Mouse (Mus musculus) lung, postnatal 4 days (tissue): ENCODE results near the gene Ccp110.

Source experiments
- DNase-seq, 2 experiments: peaks; one replicate each; pipeline ENCODE4 v3.0.0; 2021

The Ccp110 gene

DNA sequence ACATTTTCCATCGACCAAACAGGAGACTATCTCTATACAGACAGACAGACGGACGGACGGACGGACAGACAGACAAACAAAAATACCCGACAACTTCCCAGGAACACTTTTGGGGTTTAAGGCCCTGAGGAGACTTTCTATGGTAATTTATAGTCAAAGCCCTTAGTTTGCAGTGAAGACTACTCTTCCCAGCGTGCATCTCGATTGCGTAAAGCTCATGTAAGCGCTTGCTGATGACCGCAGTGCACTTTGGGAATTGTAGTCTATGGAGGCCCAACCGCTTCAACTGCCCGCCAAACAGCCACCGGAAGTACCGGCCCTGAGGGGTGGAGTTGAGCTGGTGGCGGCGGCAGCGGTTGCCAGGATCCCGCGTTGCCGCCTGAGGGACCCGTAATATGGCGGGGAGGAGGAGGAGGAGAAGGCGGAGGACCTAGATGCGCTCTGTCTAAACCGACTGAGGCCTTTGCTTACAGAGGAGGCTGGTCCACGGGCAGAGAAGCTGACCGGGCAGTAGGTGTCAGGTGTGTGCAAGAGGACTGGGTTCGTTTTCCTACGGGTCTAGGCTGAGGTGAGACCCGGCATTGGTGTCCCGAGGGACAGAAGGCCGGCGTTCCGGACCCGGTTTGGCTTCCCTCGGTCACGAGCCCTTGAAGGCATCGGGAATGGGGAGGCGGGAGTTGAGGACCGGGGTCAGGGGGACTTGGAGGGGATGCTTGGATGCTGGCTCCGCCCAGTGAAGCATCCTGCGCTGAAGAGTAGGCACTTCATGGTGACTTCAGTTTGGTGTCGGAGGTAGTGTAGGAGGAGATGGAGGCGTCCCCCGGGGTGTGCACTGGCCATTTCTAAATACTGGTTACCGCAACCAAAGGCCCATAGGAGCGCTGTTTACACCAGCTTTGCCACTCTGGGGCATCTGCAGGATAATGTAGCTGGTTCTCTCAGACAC, at the start of gene Ccp110:
Gene Ccp110, plus strand, starts transcription at position 325 of the 946 bp plus-strand sequence.
- DNase-seq: peak; percentile 94 to 96

DNA sequence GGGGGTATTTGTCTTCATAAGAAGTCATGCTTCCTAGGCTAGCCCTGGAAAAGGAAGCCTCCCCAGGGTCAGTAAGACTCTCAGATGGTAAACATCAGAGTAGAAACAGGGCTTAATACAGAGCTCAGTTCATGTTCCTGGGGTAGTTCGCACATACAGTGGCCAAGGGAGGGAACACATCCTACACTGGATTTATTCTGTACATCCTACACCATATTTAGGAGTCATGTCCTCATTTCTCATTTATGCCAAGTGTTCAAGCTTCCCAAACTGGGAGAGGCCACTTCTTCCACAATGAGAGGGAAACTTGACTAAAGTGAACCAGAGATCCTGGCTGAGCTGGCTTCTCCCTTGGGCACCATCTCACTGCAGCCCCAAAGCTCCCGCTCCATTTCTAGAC, 44.6 kb upstream of the Ccp110 start:
- DNase-seq: no peak

DNA sequence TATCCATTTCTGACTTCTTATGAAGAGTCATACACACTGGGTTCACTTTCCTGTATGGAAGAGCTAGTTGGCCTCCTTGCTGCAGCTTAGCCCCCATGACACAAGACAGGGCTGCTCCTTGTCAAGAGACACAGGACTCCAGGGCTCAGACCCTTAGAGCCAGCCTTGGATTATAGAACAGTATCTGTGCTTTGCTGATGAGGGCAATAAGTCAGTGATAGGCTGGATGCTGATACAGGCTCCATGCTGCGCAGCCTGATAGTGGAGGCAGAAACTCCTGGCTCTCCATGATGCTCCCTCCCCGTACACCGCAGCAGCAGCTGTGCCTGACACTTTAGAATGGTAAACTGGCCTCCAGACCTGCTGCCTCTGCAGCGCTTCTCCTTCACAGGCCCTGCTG, 42.2 kb upstream of the Ccp110 start:
- DNase-seq: no peak

DNA sequence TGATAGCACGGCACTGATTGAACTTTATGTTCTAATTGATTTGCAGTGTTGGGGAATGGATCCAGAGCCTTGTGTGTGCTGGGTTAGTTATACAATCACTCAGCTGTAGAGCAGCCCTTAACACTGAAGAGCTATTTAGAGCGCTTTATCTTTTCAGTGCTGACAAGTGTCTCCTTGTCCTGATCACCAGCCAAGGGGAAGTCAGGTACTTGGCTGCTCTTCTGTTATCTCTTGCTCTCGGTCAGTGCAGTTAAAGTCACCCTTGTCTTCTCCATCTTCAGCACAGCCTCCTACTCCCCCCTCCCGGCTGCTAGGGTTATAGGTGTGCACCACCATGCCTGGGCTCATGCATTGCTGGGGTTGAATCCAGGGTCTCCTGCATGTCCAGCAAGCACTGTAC, 35.5 kb upstream of the Ccp110 start:
- DNase-seq: no peak

DNA sequence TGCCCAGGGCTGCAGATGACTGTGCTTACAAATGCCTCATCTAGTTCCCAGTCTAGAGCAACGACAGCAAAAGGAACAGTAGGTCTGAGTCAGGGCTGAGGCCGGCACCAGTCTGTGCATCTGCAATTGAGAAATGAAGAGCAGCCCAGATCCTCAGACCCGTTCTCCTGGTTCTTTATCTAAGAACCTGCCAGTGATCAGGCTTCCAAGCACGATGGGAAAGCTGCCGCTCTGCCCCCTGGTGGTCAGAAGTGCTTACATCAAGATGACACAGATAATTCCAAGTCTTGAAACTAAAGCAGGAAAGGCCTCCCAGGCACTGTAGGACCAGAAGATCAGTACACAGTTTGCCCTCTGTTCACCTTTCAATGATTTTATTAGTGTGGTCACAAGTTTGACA, 24.2 kb upstream of the Ccp110 start:
- peak; percentile 59 to 77 for DNase-seq

DNA sequence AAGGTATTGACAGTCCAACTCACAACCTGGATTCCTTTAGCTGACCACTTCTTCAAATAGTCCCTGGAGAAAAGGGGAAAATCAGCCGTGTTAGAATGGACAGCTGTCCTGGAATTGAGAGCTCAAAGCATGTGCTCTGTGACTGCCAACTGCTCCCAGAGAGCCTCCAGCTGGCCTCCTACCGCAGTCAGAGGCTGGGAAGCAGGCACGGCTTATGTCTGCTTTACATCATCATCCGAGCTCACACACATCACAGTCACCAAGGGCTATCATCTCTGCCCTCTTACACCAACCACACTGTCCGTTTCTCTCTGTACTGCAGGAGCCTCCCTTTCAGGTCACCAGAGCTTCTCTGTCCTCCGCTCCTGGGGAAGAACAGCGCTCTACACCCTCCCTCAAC, 23.3 kb upstream of the Ccp110 start:
- peak in 1 of 2 experiments; percentile 30 for DNase-seq

DNA sequence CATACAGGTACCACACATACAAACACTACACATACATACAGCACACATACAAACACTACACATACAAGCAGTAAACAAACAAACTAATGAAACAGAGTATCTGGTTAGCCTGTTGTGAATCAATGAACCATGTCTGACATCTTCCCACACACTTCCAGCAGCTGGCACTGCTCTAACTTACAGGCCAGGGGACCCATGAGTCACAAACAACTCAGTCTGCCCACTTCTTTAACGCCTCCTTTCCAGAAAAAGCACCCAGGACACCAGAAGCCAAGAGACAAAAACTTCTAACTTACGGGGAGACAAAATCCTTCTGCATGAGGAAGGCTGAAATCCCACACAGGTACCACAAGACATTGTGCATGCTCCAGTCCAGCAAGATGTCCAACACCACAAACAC, 21.1 kb upstream of the Ccp110 start:
- DNase-seq: no peak

DNA sequence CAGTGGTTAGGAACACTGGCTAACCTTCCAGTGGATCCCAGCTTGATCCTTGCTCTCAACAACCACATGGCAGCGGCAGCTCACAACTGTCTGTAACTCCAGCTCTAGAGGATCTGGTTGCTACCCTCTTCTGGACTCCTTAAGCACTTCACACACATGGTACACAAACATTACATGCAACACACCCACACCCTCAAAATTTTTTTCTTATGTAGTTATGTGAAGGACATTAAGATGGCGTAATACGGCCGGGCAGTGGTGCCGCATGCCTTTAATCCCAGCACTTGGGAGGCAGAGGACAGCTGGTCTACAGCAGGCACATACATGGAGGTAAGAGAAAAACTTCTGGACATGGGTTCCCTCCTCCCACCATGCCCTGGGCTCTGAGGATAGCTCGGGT, 16.2 kb upstream of the Ccp110 start:
- DNase-seq: peak; percentile 39 to 69

DNA sequence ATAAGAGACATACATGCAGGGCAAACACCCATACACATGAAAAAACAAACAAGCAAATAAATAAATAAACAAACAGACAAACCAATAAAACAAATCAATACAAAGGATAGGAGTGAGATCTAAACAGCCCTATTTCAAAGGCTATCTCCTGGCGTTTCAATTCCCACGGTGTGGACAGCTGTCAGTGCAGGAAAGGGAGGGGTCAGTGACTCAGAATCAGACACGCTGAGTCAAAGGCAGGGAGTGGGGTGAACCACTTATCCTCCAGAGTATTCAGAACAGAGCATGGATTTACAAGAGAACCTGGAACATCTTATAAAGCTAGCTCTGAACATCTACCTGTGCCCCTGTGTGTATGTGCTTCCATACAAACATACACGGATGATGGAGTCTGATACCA, 15.2 kb upstream of the Ccp110 start:
- DNase-seq: no peak

DNA sequence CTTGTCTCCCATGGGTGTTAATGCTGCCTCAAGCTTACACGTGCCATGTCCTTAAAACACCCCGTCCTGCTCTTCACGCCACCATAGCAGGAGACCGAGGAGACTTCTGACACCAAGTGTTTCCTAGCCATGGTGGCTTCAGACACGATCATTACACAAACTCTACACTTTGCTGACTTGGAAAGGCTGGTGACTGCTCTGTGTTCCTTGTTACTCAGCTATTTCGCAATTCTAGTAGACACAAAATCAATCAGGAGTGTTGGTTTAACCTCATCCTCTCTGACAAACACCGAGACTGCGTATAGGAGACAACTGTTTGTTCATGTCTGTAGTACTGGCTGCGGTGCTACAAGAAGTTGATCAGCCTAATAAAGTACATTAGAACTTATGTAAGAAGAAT, 13.5 kb upstream of the Ccp110 start:
- no peak for DNase-seq

DNA sequence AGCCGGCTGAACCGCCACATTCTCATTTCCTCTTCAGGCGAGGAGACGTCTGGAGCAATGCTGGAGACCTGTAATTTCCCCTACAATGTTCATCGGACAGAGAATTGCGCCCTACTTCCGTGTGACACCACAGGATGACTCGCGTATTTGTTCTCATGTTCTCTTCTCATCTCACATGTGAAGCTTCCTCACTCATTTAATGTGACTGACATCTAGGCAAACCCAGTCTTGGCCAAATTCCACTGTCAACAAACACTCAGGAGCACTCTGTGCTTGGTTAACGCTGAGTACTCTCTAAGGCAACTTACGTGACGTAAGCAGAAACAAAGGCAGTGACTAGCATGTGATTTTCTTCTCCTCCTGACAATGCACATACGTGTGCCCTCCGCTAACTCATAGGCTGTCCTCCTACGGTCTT, 9.2 kb upstream of the Ccp110 start:
- peak; percentile 44 to 66 for DNase-seq

DNA sequence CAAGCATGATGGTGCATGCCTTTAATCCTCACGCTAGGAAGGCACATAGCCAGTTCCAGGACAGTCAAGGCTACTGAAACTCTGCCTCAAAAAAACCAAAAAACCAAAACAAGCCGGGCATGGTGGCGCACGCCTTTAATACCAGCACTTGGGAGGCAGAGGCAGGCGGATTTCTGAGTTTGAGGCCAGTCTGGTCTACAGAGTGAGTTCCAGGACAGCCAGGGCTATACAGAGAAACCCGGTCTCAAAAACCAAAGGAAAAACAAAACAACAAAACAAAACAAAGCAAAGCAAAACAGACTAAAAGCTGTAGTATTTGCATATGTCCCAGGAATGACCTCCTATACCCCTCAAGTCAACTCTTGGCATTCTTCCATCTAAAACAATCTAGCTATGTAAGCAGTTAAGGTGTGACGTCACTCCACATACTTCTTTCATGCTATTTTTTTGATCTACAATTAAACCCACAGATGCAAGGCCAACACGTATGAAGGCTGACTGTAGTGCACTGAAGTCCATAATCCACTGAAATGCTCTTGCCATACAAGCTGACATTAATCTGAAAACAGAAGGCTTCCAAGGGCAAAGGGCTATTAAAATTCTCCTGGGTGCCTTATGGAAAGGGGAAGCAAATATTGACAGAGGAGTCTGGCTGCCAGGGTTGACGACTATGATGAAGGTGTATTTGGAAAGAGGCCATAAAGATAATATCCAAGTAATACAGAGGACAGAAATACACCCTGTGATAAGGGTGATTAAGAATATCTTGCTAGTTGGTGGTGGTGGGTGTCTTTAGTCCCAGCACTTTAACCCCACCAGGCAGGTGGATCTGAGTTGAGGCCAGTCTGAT, 8.1 kb upstream of the Ccp110 start:
- DNase-seq: no peak

DNA sequence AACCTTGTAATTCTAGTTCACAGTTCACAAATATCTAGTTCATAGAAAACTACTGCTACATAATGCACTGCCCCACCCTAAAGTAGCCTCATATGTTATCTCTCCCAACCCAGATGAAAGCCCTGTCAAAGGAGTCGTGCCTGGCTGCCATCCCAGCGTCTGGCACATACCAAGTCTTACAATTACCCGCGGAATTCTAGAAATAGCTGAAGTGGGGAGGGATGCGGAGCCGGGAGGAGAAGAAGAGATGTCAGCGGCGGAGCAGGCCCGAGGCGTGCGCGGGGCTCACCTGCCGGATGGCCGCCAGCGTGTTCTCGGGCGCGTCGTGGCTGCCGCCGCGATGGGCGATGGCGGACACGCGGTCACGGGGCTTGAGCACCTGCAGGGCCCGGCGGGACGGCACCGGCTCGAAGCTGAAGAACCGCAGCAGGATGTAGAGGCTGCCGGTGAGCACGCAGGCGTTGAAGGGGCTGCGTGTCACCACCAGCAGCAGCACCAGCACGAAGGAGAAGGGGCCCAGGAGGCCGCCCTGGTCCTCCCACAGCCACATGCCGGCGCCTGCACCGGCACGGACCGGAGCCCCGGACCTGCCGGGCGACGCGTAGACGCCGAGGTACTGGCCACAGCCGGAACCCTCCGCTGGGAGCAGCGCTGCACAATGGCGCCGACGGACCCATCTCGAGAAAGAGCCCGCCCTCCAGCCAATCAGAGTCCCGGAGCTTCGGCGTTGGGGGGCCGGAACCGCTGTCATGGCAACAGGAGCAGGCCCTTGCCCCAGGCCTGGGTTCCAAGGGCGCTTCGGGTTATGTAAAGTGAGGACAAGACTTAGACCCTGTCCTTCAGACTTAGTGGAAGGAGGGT, 7.0 kb upstream of the Ccp110 start, which contains the start of gene Gde1:
Gene Gde1, minus strand, starts transcription at position 678 of the 861 bp plus-strand sequence.
- DNase-seq: peak; percentile 93 to 94

DNA sequence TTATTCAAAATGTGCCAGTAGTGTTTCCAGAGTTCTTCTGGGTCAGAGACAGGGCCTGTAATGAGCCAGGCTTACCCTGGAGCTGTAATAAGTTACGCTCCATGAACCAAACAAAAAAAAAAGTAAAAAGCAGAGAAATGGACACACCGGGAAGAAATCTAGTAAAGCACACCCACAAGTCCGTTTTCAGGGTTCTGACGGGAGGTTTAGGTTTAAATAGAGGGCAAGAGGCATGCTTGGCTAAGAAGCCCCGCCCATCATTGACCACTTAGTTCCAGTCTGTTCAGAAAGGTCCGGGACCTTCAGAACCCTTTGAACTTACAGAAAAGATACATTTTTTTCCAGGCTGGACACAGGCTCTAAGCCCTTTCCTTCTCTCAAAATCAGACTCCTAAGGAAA, 6.3 kb upstream of the Ccp110 start:
- DNase-seq: no peak

DNA sequence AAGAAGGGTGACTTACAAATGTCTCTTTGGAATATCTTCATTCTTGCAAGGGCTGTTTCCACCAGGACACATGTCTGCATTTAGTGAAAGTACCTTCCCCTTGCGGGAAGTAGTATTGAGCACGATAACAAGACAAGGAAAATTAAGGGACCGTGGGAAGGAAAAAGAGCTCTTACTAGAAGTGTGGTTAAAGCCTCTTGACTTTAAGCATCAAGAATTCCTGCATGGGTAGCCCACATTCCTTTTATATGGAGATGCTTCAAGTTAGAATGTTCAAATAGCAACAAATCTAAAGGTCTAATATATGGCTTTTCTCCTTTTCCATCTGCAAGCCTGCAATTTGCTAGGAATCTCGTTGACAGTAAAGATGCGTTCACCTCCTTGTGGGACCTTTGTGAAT, 5.9 kb upstream of the Ccp110 start:
- DNase-seq: no peak

DNA sequence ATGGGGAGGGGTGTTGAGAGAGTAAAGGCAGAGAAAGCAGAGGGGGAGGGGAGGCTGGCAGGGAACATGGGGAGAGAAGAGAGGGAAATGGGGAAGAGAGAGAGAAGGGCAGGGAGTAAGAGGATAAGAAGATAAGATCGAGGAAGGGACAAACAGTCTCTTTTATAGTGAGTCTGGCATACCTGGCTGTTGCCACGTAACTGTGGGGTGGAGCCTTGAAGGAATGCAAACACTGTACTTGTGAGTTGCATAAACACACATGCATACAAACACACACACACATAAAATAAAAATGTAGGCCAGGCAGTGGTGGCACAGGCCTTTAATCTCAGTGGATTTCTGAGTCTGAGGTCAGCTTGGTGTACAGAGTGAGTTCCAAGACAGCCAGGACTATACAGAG, 5.1 kb upstream of the Ccp110 start:
- peak in 1 of 2 experiments; percentile 31 for DNase-seq

DNA sequence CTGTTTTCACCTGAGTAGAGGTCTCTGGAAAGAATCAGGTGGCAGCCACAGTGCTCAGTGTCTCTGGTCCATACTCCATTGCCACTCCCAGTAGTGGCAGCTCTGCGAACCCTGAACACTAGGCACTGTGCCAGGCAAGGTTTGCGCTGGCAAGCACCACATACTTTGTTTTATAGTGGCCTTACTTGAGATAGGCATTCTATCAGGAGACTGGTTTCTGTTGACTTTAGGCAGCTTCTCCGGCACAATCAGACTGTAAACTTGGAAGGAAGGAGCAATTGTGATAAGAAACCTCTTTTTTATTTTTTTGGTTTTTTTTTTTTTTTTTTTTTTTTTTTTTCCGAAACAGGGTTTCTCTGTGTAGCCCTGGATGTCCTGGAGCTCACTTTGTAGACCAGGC, 4.3 kb upstream of the Ccp110 start:
- peak in 1 of 2 experiments; percentile 69 for DNase-seq

DNA sequence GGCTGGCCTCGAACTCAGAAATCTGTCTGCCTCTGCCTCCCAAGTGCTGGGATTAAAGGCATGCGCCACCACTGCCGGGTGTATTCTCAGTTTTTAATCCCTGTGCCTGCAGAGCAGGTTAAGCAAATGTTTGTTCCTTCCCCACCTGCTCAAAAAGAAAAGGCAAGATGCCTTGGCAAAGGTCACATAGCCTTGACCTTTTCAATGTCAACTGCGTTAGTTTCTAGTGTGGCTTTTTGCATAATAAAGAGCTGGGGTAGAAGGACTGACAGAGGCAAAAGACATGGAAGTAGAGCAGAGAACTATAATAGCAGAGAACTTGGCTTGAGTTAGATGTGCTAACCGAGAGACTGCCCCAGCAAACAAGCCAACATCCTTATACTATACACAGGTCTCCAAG, 1.6 kb upstream of the Ccp110 start:
- DNase-seq: no peak

DNA sequence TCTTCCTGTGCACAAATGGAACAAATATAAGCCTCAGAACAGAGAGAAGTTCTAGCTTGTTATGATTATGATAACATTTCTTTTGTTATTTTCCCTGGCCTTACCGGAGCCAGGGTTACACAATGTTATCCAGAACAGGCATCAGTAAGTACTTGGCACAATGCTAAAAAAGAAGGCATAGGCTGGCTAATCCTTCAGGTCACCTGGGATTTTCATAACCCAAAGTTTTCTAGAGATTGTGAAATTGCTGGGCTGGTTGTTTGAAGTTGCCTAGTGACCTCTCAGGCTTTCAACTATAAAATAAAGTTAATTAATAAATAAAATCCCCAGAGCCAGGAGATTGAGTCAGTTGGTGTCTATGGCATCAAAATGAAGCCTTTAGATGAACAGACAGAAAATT, 2.5 kb downstream of the Ccp110 start:
- DNase-seq: no peak

DNA sequence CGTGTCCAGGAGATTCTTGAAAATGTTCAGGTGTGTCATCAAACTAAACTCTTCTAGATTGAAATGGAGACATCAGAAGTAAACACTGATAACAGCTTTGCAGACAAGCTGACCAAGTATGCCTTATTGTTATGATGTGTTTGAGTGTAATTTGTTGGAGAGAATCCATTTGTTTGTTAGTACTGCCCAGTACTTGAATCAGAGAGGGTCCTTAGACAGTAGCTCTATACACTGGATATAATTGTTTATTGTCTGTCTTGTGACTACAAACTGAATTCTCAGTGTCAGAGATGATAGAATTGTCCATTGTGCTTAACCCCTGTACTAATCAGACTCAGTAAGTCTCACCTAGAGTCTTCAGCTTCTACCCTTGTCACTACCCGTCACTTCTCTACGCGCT, 5.7 kb downstream of the Ccp110 start:
- DNase-seq: no peak

DNA sequence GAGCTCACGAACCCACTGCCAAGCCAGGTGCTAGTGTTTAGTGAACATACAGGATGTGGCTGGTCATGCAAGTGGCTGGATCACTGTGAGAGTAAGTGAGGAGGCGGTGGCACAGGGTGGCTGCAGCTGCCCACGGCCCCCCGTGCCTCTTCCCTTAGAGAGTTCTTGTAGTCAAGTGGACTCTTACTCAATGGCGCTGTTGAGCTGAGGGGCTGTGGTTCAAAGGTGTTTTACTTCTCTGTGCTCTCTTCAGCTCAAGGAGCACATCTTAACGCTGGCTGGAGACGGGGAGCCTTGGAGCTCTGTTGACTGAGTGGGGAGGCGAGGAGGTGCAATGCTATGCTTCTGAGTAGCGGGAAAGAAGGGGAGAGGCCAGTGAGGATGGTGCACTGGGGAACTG, 11.6 kb downstream of the Ccp110 start:
- peak; percentile 68 to 85 for DNase-seq

DNA sequence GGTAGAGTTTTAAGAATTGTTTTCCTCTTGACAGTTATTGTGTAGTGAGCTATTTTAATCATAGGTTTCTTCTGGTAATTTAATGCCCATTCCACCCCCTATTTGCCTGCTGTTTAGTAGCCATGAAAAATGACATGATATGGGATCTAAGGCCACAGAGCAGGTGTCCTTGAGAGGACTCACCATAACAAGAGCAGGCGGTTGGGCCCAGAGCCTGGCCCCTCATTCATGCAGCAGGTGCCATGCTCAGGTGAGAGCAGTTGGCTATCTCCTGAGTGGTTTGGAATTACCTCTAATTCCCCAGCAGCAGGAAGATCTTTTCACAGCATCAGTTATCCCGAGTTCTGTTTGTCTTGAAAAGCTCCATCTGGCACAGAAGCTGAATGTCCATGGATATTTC, 13.1 kb downstream of the Ccp110 start:
- no peak for DNase-seq
